Mouse (Mus musculus) midbrain, embryonic 11.5 days (tissue): ENCODE results near the gene Khk. TPM values are rescaled to one million over a fixed set of nuclear protein-coding genes. Genes with fewer than 3 reads are reported as not detected.
A peak's percentile ranks its signal among the peaks of the same experiment; 100 is the strongest.

Source experiments
- ATAC-seq: fragments of 200-750 bp; cut with Nextera tagmentation; 2 replicates; pipeline ENCODE4 v1.8.0; 2017; ENCODE audit warnings: moderate TSS enrichment, moderate library complexity; ENCODE audit not compliant: low FRiP score
- DNase-seq: peaks from one replicate; pipeline ENCODE4 v3.0.0; 2015; ENCODE audit warnings: low spot score; ENCODE audit errors: missing footprints
- H3K27ac ChIP-seq: fragments of 300-500 bp; sonication (generic); 2 replicates; pipeline ENCODE4 v1.5.1; 2014; ENCODE audit warnings: low read depth, low read length
- H3K27me3 ChIP-seq: fragments of 300-500 bp; sonication (generic); 2 replicates; pipeline ENCODE4 v1.6.1; 2014; ENCODE audit warnings: mild to moderate bottlenecking, low read length, moderate library complexity, mixed read lengths; ENCODE audit not compliant: control insufficient read depth, insufficient read depth
- H3K36me3 ChIP-seq: fragments of 300-500 bp; sonication (generic); 2 replicates; pipeline ENCODE4 v1.6.1; 2014; ENCODE audit warnings: mild to moderate bottlenecking, low read length, moderate library complexity, mixed read lengths; ENCODE audit not compliant: control insufficient read depth, insufficient read depth
- H3K4me1 ChIP-seq: fragments of 300-500 bp; sonication (generic); 2 replicates; pipeline ENCODE4 v1.6.1; 2014; ENCODE audit warnings: low read length; ENCODE audit not compliant: control insufficient read depth, insufficient read depth
- H3K4me2 ChIP-seq: fragments of 300-500 bp; sonication (generic); 2 replicates; pipeline ENCODE4 v1.6.1; 2014; ENCODE audit warnings: mild to moderate bottlenecking, moderate library complexity
- H3K4me3 ChIP-seq: fragments of 300-500 bp; sonication (generic); 2 replicates; pipeline ENCODE4 v1.5.1; 2014; ENCODE audit warnings: low read depth, low read length
- H3K9ac ChIP-seq: fragments of 300-500 bp; sonication (generic); 2 replicates; pipeline ENCODE4 v1.6.1; 2014; ENCODE audit warnings: low read length
- H3K9me3 ChIP-seq: fragments of 300-500 bp; sonication (generic); 2 replicates; pipeline ENCODE4 v1.6.1; 2016; ENCODE audit warnings: low read length; ENCODE audit not compliant: control insufficient read depth
- WGBS: fragments of 180-500 bp; shearing (Covaris S2); extraction: QIAGEN DNeasy Blood & Tissue Kit; methylation state at CpG from one replicate; pipeline ENCODE4 v1.1.7; 2014; 5-methylcytosine and 5-hydroxymethylcytosine counted together
- polyA plus RNA-seq: library from polyadenylated mRNA; unstranded; fragments of >200 nt; fragmentation: Nextera tagmentation; extraction: Ambion mirVana; gene quantifications from 2 replicates; pipeline ENCODE4 v1.2.1, GENCODE M21; 2014

The Khk gene
- polyA plus RNA-seq, 1 experiment from 2014 or later: 6.9 TPM

- ATAC-seq (no peak), DNase-seq (no peak)
- no peak overlapping the region for H3K9ac ChIP-seq
- H3K36me3 ChIP-seq: no peaks in the 10 kb centered on the region
- no peak overlapping the region for H3K4me2 ChIP-seq
- H3K4me1 ChIP-seq: peaks cover 23% of the 10 kb centered on the region
- no peaks in the 10 kb centered on the region for H3K27me3 ChIP-seq
- whole genome bisulfite sequencing: 89% methylated on average over 7 of the region's 7 CpGs
- H3K27ac ChIP-seq: no peak overlapping the region
- no peaks in the 10 kb centered on the region for H3K9me3 ChIP-seq
- no peak overlapping the region for H3K4me3 ChIP-seq
These were observed 11.4 kb upstream of the Khk start for GRCm38 (mm10) chr5:30909863-30910262.

GRCm38 (mm10) chr5:30910481-30910880, 10.8 kb upstream of the Khk start:
- Histone ChIP-seq H3K36me3 (no peaks in the 10 kb centered on the region), H3K4me1 (peaks cover 24% of the 10 kb centered on the region), H3K4me3 (no peak overlapping the region), H3K9ac (no peak overlapping the region), H3K9me3 (no peaks in the 10 kb centered on the region), H3K4me2 (no peak overlapping the region), H3K27ac (no peak overlapping the region), H3K27me3 (no peaks in the 10 kb centered on the region)
- ATAC-seq (no peak), DNase-seq (no peak)

- Histone ChIP-seq H3K36me3 (no peaks in the 10 kb centered on the region), H3K4me2 (no peak overlapping the region), H3K4me1 (peaks cover 27% of the 10 kb centered on the region), H3K27ac (no peak overlapping the region), H3K9me3 (no peaks in the 10 kb centered on the region), H3K27me3 (no peaks in the 10 kb centered on the region), H3K9ac (no peak overlapping the region), H3K4me3 (no peak overlapping the region)
- WGBS: 74% methylated on average over 5 of the region's 5 CpGs
- ATAC-seq: no peak
- no peak for DNase-seq
These were observed 9.1 kb upstream of the Khk start for GRCm38 (mm10) chr5:30912156-30912555.

- Histone ChIP-seq H3K9me3 (no peaks in the 10 kb centered on the region), H3K27ac (peak within 1 kb of the TSS; percentile 76), H3K4me3 (no peak within 1 kb of the TSS), H3K9ac (peak within 1 kb of the TSS; percentile 45), H3K4me1 (peaks cover 23% of the 10 kb centered on the region), H3K36me3 (no peaks in the 10 kb centered on the region), H3K27me3 (no peaks in the 10 kb centered on the region), H3K4me2 (peak within 1 kb of the TSS; percentile 22; the same call in 1 of the 2 replicates)
- 29% methylated on average over 12 of the region's 13 CpGs for WGBS
- peak; percentile 20; the same call in 1 of the 2 replicates for ATAC-seq
- DNase-seq: peak; percentile 90
These were observed 8.0 kb upstream of the Khk start, which contains the start of gene Emilin1 for GRCm38 (mm10) chr5:30913060-30913841. Gene Emilin1 (plus strand): TSS chr5:30913402.

GRCm38 (mm10) chr5:30914101-30914635, 7.1 kb upstream of the Khk start:
- ATAC-seq: no peak
- no peak for DNase-seq
- Histone ChIP-seq H3K9me3 (no peaks in the 10 kb centered on the region), H3K27me3 (no peaks in the 10 kb centered on the region), H3K4me3 (no peak overlapping the region), H3K4me2 (peak overlapping the region; percentile 10; the same call in 1 of the 2 replicates), H3K4me1 (peaks cover 20% of the 10 kb centered on the region; the same call in 1 of the 2 replicates), H3K9ac (no peak overlapping the region; the same call in 1 of the 2 replicates), H3K27ac (peak overlapping the region; percentile 76; the same call in 1 of the 2 replicates), H3K36me3 (no peaks in the 10 kb centered on the region; the same call in 1 of the 2 replicates)
- whole genome bisulfite sequencing: 79% methylated on average over 7 of the region's 7 CpGs

GRCm38 (mm10) chr5:30914849-30915248, 6.4 kb upstream of the Khk start:
- DNase-seq: no peak
- Histone ChIP-seq H3K4me3 (no peak overlapping the region), H3K4me1 (peaks cover 20% of the 10 kb centered on the region; the same call in 1 of the 2 replicates), H3K9me3 (no peaks in the 10 kb centered on the region), H3K9ac (0 out of 2 replicates have a peak overlapping the region, but pooled peaks have one; percentile 9), H3K36me3 (no peaks in the 10 kb centered on the region; the same call in 1 of the 2 replicates), H3K27me3 (no peaks in the 10 kb centered on the region), H3K27ac (0 out of 2 replicates have a peak overlapping the region, but pooled peaks have one; percentile 35), H3K4me2 (0 out of 2 replicates have a peak overlapping the region, but pooled peaks have one; percentile 10)
- 78% methylated on average over 6 of the region's 6 CpGs for WGBS
- no peak for ATAC-seq

GRCm38 (mm10) chr5:30915456-30915855, 5.8 kb upstream of the Khk start:
- H3K4me3 ChIP-seq: no peak overlapping the region
- H3K27me3 ChIP-seq: no peaks in the 10 kb centered on the region
- no peaks in the 10 kb centered on the region; the same call in 1 of the 2 replicates for H3K36me3 ChIP-seq
- peak; percentile 63 for ATAC-seq
- H3K9ac ChIP-seq: peak overlapping the region; percentile 39; the same call in 1 of the 2 replicates
- DNase-seq: no peak
- H3K9me3 ChIP-seq: no peaks in the 10 kb centered on the region
- H3K27ac ChIP-seq: peak overlapping the region; percentile 35; the same call in 1 of the 2 replicates
- 70% methylated on average over 9 of the region's 9 CpGs for WGBS
- H3K4me2 ChIP-seq: peak overlapping the region; percentile 10; the same call in 1 of the 2 replicates
- H3K4me1 ChIP-seq: peaks cover 20% of the 10 kb centered on the region; the same call in 1 of the 2 replicates

- no peaks in the 10 kb centered on the region for H3K9me3 ChIP-seq
- ATAC-seq: peak; percentile 87
- peaks cover 20% of the 10 kb centered on the region; the same call in 1 of the 2 replicates for H3K4me1 ChIP-seq
- peak; percentile 96 for DNase-seq
- H3K27ac ChIP-seq: no peak overlapping the region
- H3K27me3 ChIP-seq: no peaks in the 10 kb centered on the region; the same call in 1 of the 2 replicates
- peak overlapping the region; percentile 41 for H3K9ac ChIP-seq
- no peak overlapping the region for H3K4me3 ChIP-seq
- H3K36me3 ChIP-seq: no peaks in the 10 kb centered on the region; the same call in 1 of the 2 replicates
- 8% methylated on average over 7 of the region's 7 CpGs for WGBS
- peak overlapping the region; percentile 25; the same call in 1 of the 2 replicates for H3K4me2 ChIP-seq
These were observed 5.2 kb upstream of the Khk start for GRCm38 (mm10) chr5:30915974-30916433.
